Mouse (Mus musculus) urinary bladder, adult 2 months (tissue): ENCODE results near the gene Klc1. TPM values are rescaled to one million over a fixed set of nuclear protein-coding genes. Genes with fewer than 3 reads are reported as not detected.

Experiments used
- DNase-seq: peaks from one replicate; pipeline ENCODE4 v3.0.0; 2022; ENCODE audit warnings: low spot score
- polyA plus RNA-seq: library from polyadenylated mRNA; depleted of rRNA; stranded (reverse); fragments of >200 nt; gene quantifications from 2 replicates; pipeline ENCODE4 v1.2.3, GENCODE M21; 2012; rRNA removed

Gene Klc1
- polyA plus RNA-seq, 1 experiment, result 96.5 TPM

GRCm38 (mm10) chr12:111853011-111853436 is 94.4 kb downstream of the Klc1 start:
- DNase-seq, result no peak

DNA sequence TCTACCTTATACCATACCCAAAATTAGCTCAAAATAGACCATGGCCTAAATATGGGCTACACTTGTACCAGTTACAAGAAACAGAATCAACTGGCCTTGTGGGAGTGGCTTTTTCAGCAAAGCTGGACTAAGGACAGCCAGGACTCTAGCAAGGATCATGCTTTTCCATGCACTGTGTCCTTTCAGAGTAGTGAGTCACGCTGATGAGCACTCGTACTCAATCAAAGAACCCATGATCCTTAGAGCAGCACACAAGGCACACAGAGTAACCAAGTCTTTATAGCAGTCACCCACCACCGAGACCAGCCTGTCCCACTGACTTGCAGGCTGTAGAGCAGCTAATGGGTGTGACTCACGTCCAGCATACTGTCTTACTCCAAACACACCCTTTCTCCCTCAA is 94.9 kb downstream of the Klc1 start:
- DNase-seq, result no peak

GRCm38 (mm10) chr12:111855448-111855847 is 96.8 kb downstream of the Klc1 start:
- no peak for DNase-seq

Other genes with a start within 250 kb of the Klc1 start
- 139 and 141 TPM in 2 replicates for gene Eif5, start 220.8 kb upstream of the Klc1 start, polyA plus RNA-seq
- gene Mark3, start 184.3 kb upstream of the Klc1 start, polyA plus RNA-seq, result 56.1 and 59.8 TPM in 2 replicates
- gene Ckb, start 86.5 kb upstream of the Klc1 start, polyA plus RNA-seq, result 2,258 and 2,468 TPM in 2 replicates
- 17.1 and 25.1 TPM in 2 replicates for gene Trmt61a, start 80.7 kb upstream of the Klc1 start, polyA plus RNA-seq
- gene Bag5, start 45.6 kb upstream of the Klc1 start, polyA plus RNA-seq, result 30.4 and 32.8 TPM in 2 replicates
- 47.1 and 50.6 TPM in 2 replicates for gene Apopt1, start 45.6 kb upstream of the Klc1 start, polyA plus RNA-seq
- 3.3 and 3.5 TPM in 2 replicates for gene Xrcc3, start 55.0 kb downstream of the Klc1 start, polyA plus RNA-seq
- gene Zfyve21, start 55.3 kb downstream of the Klc1 start, polyA plus RNA-seq, result 77.0 and 87.5 TPM in 2 replicates
- gene Ppp1r13b, start 149.3 kb downstream of the Klc1 start, polyA plus RNA-seq, result 16.6 and 24.9 TPM in 2 replicates
- 214 and 229 TPM in 2 replicates for gene Atp5mpl, start 208.1 kb downstream of the Klc1 start, polyA plus RNA-seq
- gene Tdrd9, start 212.7 kb downstream of the Klc1 start, polyA plus RNA-seq, result 0.06 and 0.07 TPM in 2 replicates
- not detected in 2 replicates for gene Rd3l, start 222.5 kb downstream of the Klc1 start, polyA plus RNA-seq